ENCODE assay signal across 23 mouse cellular contexts in the genomic region with DNA sequence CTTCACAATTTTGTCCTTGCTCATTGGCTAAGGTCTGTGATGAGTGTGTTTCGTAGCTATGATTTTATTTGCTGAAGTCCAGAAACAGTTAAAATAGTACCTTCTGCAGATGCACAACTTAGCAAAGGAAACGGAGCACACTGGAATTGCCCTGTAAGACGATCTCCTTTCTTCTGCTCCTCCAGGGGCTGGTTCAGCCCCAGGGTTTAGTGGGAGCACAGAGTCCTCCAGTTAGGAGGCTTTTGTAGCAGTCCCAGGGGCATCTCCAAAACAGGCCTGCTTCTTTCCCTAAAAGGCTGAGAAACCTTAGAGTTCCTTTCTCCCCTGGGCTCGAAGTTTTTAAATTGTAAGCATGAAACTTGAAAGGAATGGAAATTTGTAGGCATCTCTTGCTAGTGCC.
DNase-seq lines count a peak whose midpoint lies in the region; ATAC-seq and TF ChIP-seq lines count a peak whose summit lies in the region.
"Had no signal": no experiment of that assay in that cellular context is flagged by ENCODE, and none has a peak within 500 bp of the region (broad histone marks: within the 10 kb centered on the region; RNA-seq: fewer than 3 reads in every experiment).

No protein-coding gene starts in this region.

- no peaks in the 10 kb centered on the region for H3K36me3 ChIP-seq in heart, postnatal 0 days (replicated peaks; ENCODE audit: control insufficient read depth, insufficient read depth, low read length)
- H3K36me3 ChIP-seq in embryonic facial prominence, embryonic 14.5 days (ENCODE audit: control insufficient read depth, insufficient read depth, low read length): no peaks in the 10 kb centered on the region
- H3K36me3 ChIP-seq in midbrain, embryonic 11.5 days (ENCODE audit: control insufficient read depth, insufficient read depth, low read length): no peaks in the 10 kb centered on the region
- H3K36me3 ChIP-seq: forebrain, embryonic 10.5 days; G1E; hindbrain, embryonic 13.5 days; neural tube, embryonic 13.5 days had no signal

- DNase-seq in heart, adult 11 months: peak; percentile 81
- DNase-seq in heart, adult 8-10 months (ENCODE audit: low spot score): no peak
- DNase-seq in heart, postnatal 0 days (ENCODE audit: low spot score): no peak
- DNase-seq in heart, postnatal 14 days: no peak
- DNase-seq in embryonic facial prominence, embryonic 14.5 days (ENCODE audit: low spot score): peak; percentile 55
- no peak for DNase-seq in right cerebral cortex, postnatal 25 days
- no peak for DNase-seq in midbrain, embryonic 11.5 days (ENCODE audit: low spot score, missing footprints)
- DNase-seq: adrenal gland, postnatal 25 days; cerebellum, adult 11 months; cerebellum, postnatal 10 days; forebrain, postnatal 0 days; kidney, adult 8-10 months; layer of hippocampus, adult 9-11 months; left cerebral cortex, postnatal 4 days; lung, postnatal 10 days; midbrain, embryonic 14.5 days; right cerebral cortex, adult 18-20 months; thymus, postnatal 36 days had no signal

- H3K27ac ChIP-seq in heart, postnatal 0 days (ENCODE audit: low read depth): peak overlapping the region; percentile 22
- H3K27ac ChIP-seq in embryonic facial prominence, embryonic 14.5 days (replicated peaks; ENCODE audit: low read depth, low read length): no peak overlapping the region; the same call in 1 of the 2 replicates
- no peak overlapping the region for H3K27ac ChIP-seq in midbrain, embryonic 11.5 days (ENCODE audit: low read depth, low read length)
- H3K27ac ChIP-seq: forebrain, embryonic 10.5 days; hindbrain, embryonic 13.5 days; left cerebral cortex, adult 2 months; neural tube, embryonic 13.5 days had no signal

- no peak overlapping the region for H3K9ac ChIP-seq in heart, postnatal 0 days (replicated peaks; ENCODE audit: low read depth, low read length)
- no peak overlapping the region for H3K9ac ChIP-seq in embryonic facial prominence, embryonic 14.5 days (ENCODE audit: low read depth, low read length)
- no peak overlapping the region for H3K9ac ChIP-seq in midbrain, embryonic 11.5 days (ENCODE audit: low read length)
- H3K9ac ChIP-seq: forebrain, postnatal 0 days; hindbrain, embryonic 13.5 days; neural tube, embryonic 13.5 days had no signal

- no peaks in the 10 kb centered on the region for H3K4me1 ChIP-seq in heart, postnatal 0 days (ENCODE audit: control insufficient read depth, insufficient read depth)
- peaks cover 14% of the 10 kb centered on the region for H3K4me1 ChIP-seq in embryonic facial prominence, embryonic 14.5 days (ENCODE audit: control insufficient read depth, insufficient read depth, low read length)
- H3K4me1 ChIP-seq in midbrain, embryonic 11.5 days (ENCODE audit: control insufficient read depth, insufficient read depth, low read length): no peaks in the 10 kb centered on the region

- no peak overlapping the region for H3K4me3 ChIP-seq in heart, postnatal 0 days (ENCODE audit: low read depth, low read length)
- no peak overlapping the region for H3K4me3 ChIP-seq in embryonic facial prominence, embryonic 14.5 days (ENCODE audit: low read depth, low read length)
- H3K4me3 ChIP-seq in midbrain, embryonic 11.5 days (ENCODE audit: low read depth, low read length): no peak overlapping the region
- H3K4me3 ChIP-seq: forebrain, embryonic 10.5 days; hindbrain, embryonic 13.5 days; left cerebral cortex, adult 2 months; neural tube, embryonic 13.5 days had no signal

- TF ChIP-seq CTCF in heart, postnatal 0 days (IDR thresholded peaks at IDR 0.05; ENCODE audit: low read depth): no peak

- no peaks in the 10 kb centered on the region for H3K27me3 ChIP-seq in heart, postnatal 0 days (ENCODE audit: control insufficient read depth, insufficient read depth, low read length)
- H3K27me3 ChIP-seq in embryonic facial prominence, embryonic 14.5 days (replicated peaks; ENCODE audit: control insufficient read depth, insufficient read depth, low read length): no peaks in the 10 kb centered on the region
- H3K27me3 ChIP-seq in midbrain, embryonic 11.5 days (ENCODE audit: control insufficient read depth, insufficient read depth, low read length): no peaks in the 10 kb centered on the region
- H3K27me3 ChIP-seq: hindbrain, embryonic 13.5 days; neural tube, embryonic 13.5 days had no signal

- 51% methylated on average over 4 of the region's 4 CpGs for WGBS in heart, postnatal 0 days
- 20% methylated on average over 4 of the region's 4 CpGs for WGBS in embryonic facial prominence, embryonic 14.5 days
- WGBS in midbrain, embryonic 11.5 days: 47% methylated on average over 4 of the region's 4 CpGs

- no peak for ATAC-seq in heart, postnatal 0 days (ENCODE audit: insufficient read depth, low read depth)
- ATAC-seq in embryonic facial prominence, embryonic 14.5 days (ENCODE audit: low read depth): peak; percentile 55; the same call in 1 of the 2 replicates
- ATAC-seq in midbrain, embryonic 11.5 days (ENCODE audit: low FRiP score): no peak
- ATAC-seq: forebrain, postnatal 0 days had no signal

- no peak overlapping the region for H3K4me2 ChIP-seq in heart, postnatal 0 days (ENCODE audit: low read depth, low read length)
- H3K4me2 ChIP-seq in embryonic facial prominence, embryonic 14.5 days (ENCODE audit: low read depth, low read length): no peak overlapping the region
- H3K4me2 ChIP-seq in midbrain, embryonic 11.5 days: no peak overlapping the region
- H3K4me2 ChIP-seq: hindbrain, embryonic 13.5 days; neural tube, embryonic 13.5 days had no signal

- intact Hi-C loops in heart, postnatal 14 days (cut with DNase I): no loop called here

- no peak for TF ChIP-seq EP300 in heart, postnatal 0 days (IDR thresholded peaks at IDR 0.05; ENCODE audit: low read depth)

- H3K9me3 ChIP-seq in heart, postnatal 0 days (replicated peaks; ENCODE audit: control insufficient read depth, low read length): no peaks in the 10 kb centered on the region
- no peaks in the 10 kb centered on the region for H3K9me3 ChIP-seq in embryonic facial prominence, embryonic 14.5 days (ENCODE audit: control insufficient read depth, low read length)
- H3K9me3 ChIP-seq in midbrain, embryonic 11.5 days (ENCODE audit: control insufficient read depth, low read length): no peaks in the 10 kb centered on the region
- H3K9me3 ChIP-seq: forebrain, embryonic 10.5 days; hindbrain, embryonic 13.5 days; neural tube, embryonic 13.5 days had no signal

Comparison
In these comparisons a context has a peak if more than half of its experiments do, and no peak if none do; other contexts are left out.
1. DNase-seq: peak in heart, adult 11 months (single experiment) and embryonic facial prominence, embryonic 14.5 days (single experiment); none in heart, adult 8-10 months (single experiment), heart, postnatal 0 days (single experiment), heart, postnatal 14 days (0 of 2), right cerebral cortex, postnatal 25 days (single experiment) and midbrain, embryonic 11.5 days (single experiment).